8 mouse cellular contexts compared by ENCODE assay signal in genomic region chr7:144582284-144582980, GRCm38 (mm10). TPM values are rescaled to one million over a fixed set of nuclear protein-coding genes. Genes with fewer than 3 reads are reported as not detected.
DNase-seq lines count a peak whose midpoint lies in the region; ATAC-seq lines count a peak whose summit lies in the region.

Fadd (minus strand) TSS chr7:144582463.

- DNase-seq in R1 (ENCODE audit: low read depth, low spot score): peak; percentile 94
- DNase-seq in cerebellum, postnatal 25 days: peak; percentile 92 to 95
- peak; percentile 91 to 96 for DNase-seq in frontal cortex, postnatal 36 days (ENCODE audit: low spot score in 2 of 2)
- DNase-seq in left cerebral cortex, adult 11 months (ENCODE audit: low spot score): peak; percentile 88
- DNase-seq in lung, postnatal 4 days: peak; percentile 96 to 98
- DNase-seq in retina, postnatal 7 days (ENCODE audit: low read depth, low spot score): peak; percentile 95
- DNase-seq in urinary bladder, adult 2 months (ENCODE audit: low spot score): peak; percentile 88

- WGBS in hindbrain, embryonic 15.5 days: 1% methylated on average over 34 of the region's 34 CpGs

- peak within 1 kb of the TSS; percentile 74 for H3K4me2 ChIP-seq in hindbrain, embryonic 15.5 days

- ATAC-seq in hindbrain, embryonic 15.5 days (ENCODE audit: low FRiP score, low read depth): peak; percentile 86

- 0 out of 2 replicates have a peak, but pooled peaks cover 6% of the 10 kb centered on the region for H3K27me3 ChIP-seq in hindbrain, embryonic 15.5 days

- H3K4me1 ChIP-seq in hindbrain, embryonic 15.5 days (replicated peaks): peaks cover 23% of the 10 kb centered on the region

- peak within 1 kb of the TSS; percentile 83 for H3K9ac ChIP-seq in hindbrain, embryonic 15.5 days

- H3K36me3 ChIP-seq in hindbrain, embryonic 15.5 days: peaks cover 12% of the 10 kb centered on the region

- peak within 1 kb of the TSS; percentile 73 for H3K4me3 ChIP-seq in hindbrain, embryonic 15.5 days

- H3K9me3 ChIP-seq in hindbrain, embryonic 15.5 days: no peaks in the 10 kb centered on the region

- H3K27ac ChIP-seq in hindbrain, embryonic 15.5 days (replicated peaks): peak within 1 kb of the TSS; percentile 91

RNA-seq across cellular contexts. Expression of gene Fadd, which starts in this region (rescaled TPM):
- 5.2 and 5.7 TPM in 2 replicates for polyA plus RNA-seq in hindbrain, embryonic 15.5 days (2015; fragmentation: Nextera tagmentation; extraction: Ambion mirVana)
- 9.3 and 9.4 TPM in 2 replicates for polyA plus RNA-seq in urinary bladder, adult 2 months (2012; rRNA removed)

Comparison
In these comparisons a context has a peak if more than half of its experiments do, and no peak if none do; other contexts are left out.
1. Peak in every context shown above with its lines: DNase-seq, ATAC-seq, H3K4me3 ChIP-seq and H3K27ac ChIP-seq.